In the genomic region with DNA sequence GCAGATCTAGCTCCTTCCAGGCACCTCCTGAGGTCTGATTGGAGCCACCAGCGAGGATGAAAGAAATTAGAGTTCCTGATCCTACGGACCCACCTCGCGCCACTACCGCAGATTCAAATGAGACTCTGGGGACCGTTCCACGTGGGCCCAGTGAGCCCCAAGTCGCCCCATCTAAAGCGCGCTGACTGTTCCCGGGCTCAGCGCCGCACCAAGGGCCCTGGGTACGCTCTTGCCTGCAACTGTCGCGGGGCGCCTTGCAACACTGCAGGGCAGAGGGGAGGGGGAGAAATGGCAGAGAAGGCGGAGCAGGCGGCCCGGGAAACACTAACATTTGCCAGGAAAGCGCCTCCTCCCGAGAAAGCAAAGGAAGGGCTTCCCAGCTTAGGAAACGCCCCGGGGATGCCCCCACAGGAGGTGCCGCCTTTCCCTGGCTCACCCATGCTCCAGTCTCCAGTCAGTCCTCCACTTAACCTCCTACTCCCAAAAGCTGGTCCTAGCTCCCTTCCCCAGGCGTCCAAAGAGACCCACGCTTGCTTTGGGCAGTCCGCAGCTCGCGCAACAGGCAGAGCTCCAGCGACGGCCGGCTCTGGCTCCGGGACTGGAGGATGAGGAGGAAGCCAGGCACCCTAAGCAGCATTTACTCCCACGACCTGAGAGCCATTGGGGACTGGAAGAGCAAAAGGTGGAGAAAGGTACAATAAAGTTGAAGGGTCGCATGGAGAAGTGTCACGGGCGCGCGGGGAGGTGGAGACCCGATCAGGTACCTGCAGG, we compare ENCODE assay signal across 8 mouse cellular contexts. TPM values are rescaled to one million over a fixed set of nuclear protein-coding genes. Genes with fewer than 3 reads are reported as not detected.
DNase-seq lines count a peak whose midpoint lies in the region; ATAC-seq and TF ChIP-seq lines count a peak whose summit lies in the region.

No protein-coding gene starts in this region.

- peak overlapping the region; percentile 97 for H3K4me2 ChIP-seq in hindbrain, embryonic 16.5 days (ENCODE audit: low read length)

- no peaks in the 10 kb centered on the region for H3K9me3 ChIP-seq in hindbrain, embryonic 16.5 days (ENCODE audit: control insufficient read depth, low read length)

- ATAC-seq in hindbrain, embryonic 16.5 days: peak; percentile 83

- H3K4me3 ChIP-seq in cortical plate, adult 2 months (ENCODE audit: insufficient read depth, low read length): peak overlapping the region; percentile 34
- H3K4me3 ChIP-seq in hindbrain, embryonic 16.5 days (ENCODE audit: low read length): peak overlapping the region; percentile 67

- H3K36me3 ChIP-seq in hindbrain, embryonic 16.5 days (ENCODE audit: control insufficient read depth, insufficient read depth, low read length): no peaks in the 10 kb centered on the region

- H3K27ac ChIP-seq in cortical plate, adult 2 months (ENCODE audit: insufficient read depth, low read length): no peak overlapping the region
- no peak overlapping the region for H3K27ac ChIP-seq in hindbrain, embryonic 16.5 days (ENCODE audit: low read depth, low read length)

- no peak for TF ChIP-seq POLR2A in cortical plate, adult 2 months (IDR thresholded peaks at IDR 0.05; ENCODE audit: extremely low read depth, insufficient read depth, low read length)

- peaks cover 14% of the 10 kb centered on the region; the same call in 1 of the 2 replicates for H3K27me3 ChIP-seq in hindbrain, embryonic 16.5 days (replicated peaks; ENCODE audit: control insufficient read depth, insufficient read depth, low read length)

- peak; percentile 51 for DNase-seq in Muller cell, postnatal 12 days (ENCODE audit: inconsistent ontology term)
- peak; percentile 31 for DNase-seq in gastrocnemius, postnatal 10 days
- DNase-seq in left cerebral cortex, postnatal 14 days (ENCODE audit: low spot score in 2 of 2): peak; percentile 46 to 48
- peak; percentile 74 to 87 for DNase-seq in lung, postnatal 4 days
- peak; percentile 9 to 31 for DNase-seq in right cerebral cortex, postnatal 36 days (ENCODE audit: low spot score in 2 of 2)
- DNase-seq in adipocyte (ENCODE audit: low spot score): no peak

- H3K4me1 ChIP-seq in cortical plate, adult 2 months (ENCODE audit: control insufficient read depth, insufficient read depth, low read length): no peaks in the 10 kb centered on the region
- peaks cover 14% of the 10 kb centered on the region for H3K4me1 ChIP-seq in hindbrain, embryonic 16.5 days (ENCODE audit: control insufficient read depth, insufficient read depth, low read depth, low read length)

- under 1% methylated on average over 41 of the region's 41 CpGs for WGBS in hindbrain, embryonic 16.5 days

- H3K9ac ChIP-seq in hindbrain, embryonic 16.5 days (ENCODE audit: low read depth, low read length): peak overlapping the region; percentile 65

- intact Hi-C loops in left cerebral cortex, postnatal 14 days (cut with DNase I): no loop called here

- no peak for TF ChIP-seq CTCF in cortical plate, adult 2 months (IDR thresholded peaks at IDR 0.05; ENCODE audit: extremely low read depth, insufficient read depth, low read length)

RNA-seq across cellular contexts. Expression of gene Kcns3, which starts 1.2 kb away (rescaled TPM):
- polyA plus RNA-seq in cortical plate, adult 2 months (2012; rRNA removed): 8.5 and 9.0 TPM in 2 replicates
- total RNA-seq in gastrocnemius, postnatal 10 days (2021): 1 to 10 TPM in 1 of 2 experiments, under 1 TPM in 1; 0.97 to 1.2 TPM
- 0.87 and 1.3 TPM in 2 replicates for polyA plus RNA-seq in hindbrain, embryonic 16.5 days (2015; fragmentation: Nextera tagmentation; extraction: Ambion mirVana)
- 1 to 10 TPM; 6.0 to 6.8 TPM for total RNA-seq in left cerebral cortex, postnatal 14 days (2021)

RNA-seq across cellular contexts. Expression of gene Msgn1, which starts 59.2 kb away (rescaled TPM):
- polyA plus RNA-seq in cortical plate, adult 2 months (2012; rRNA removed): not detected in 2 replicates
- not detected for total RNA-seq in gastrocnemius, postnatal 10 days (2021)
- not detected in 2 replicates for polyA plus RNA-seq in hindbrain, embryonic 16.5 days (2015; fragmentation: Nextera tagmentation; extraction: Ambion mirVana)
- not detected for total RNA-seq in left cerebral cortex, postnatal 14 days (2021)
